In the genomic region with DNA sequence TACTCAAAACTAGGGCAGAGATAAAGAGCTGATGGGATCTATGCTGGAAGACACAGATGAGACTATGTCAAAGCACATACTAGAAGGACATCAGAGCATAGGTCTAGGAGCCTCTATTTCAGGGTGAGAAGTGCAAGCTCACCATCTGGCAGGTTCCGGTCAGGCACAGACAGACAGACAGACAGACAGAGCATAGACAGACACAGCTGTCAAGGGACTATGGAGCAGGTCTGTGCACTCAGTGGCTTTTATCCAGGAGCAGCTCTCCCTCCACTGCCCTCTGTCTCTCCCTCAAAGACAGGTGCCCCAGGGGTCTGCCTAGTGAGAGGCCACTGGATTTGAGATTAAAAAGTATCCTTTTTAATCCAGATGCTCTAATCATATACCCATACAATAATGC, we compare ENCODE assay signal across 24 mouse cellular contexts. TPM values are rescaled to one million over a fixed set of nuclear protein-coding genes. Genes with fewer than 3 reads are reported as not detected.
A peak's percentile ranks its signal among the peaks of the same experiment; 100 is the strongest.
DNase-seq lines count a peak whose midpoint lies in the region; ATAC-seq and TF ChIP-seq lines count a peak whose summit lies in the region.
"Had no signal": no experiment of that assay in that cellular context is flagged by ENCODE, and none has a peak within 500 bp of the region (broad histone marks: within the 10 kb centered on the region; RNA-seq: fewer than 3 reads in every experiment).

No protein-coding gene starts in this region.

- TF ChIP-seq EP300 in stomach, postnatal 0 days (optimal IDR thresholded peaks at IDR 0.05): no peak

- peak overlapping the region; percentile 11; the same call in 1 of the 2 replicates for H3K9ac ChIP-seq in heart, embryonic 13.5 days
- no peak overlapping the region for H3K9ac ChIP-seq in heart, embryonic 11.5 days (ENCODE audit: low read depth, low read length)
- H3K9ac ChIP-seq in stomach, postnatal 0 days (ENCODE audit: low read length): no peak overlapping the region
- H3K9ac ChIP-seq: embryonic facial prominence, embryonic 12.5 days; embryonic facial prominence, embryonic 15.5 days; forebrain, postnatal 0 days; hindbrain, embryonic 12.5 days; hindbrain, embryonic 15.5 days had no signal

- 94% methylated on average over 1 of the region's 1 CpGs for WGBS in heart, embryonic 13.5 days
- 85% methylated on average over 1 of the region's 1 CpGs for WGBS in heart, embryonic 11.5 days (ENCODE audit: insufficient replicate concordance)
- WGBS in embryonic facial prominence, embryonic 10.5 days: 89% methylated on average over 1 of the region's 1 CpGs
- WGBS in limb, embryonic 10.5 days: 86% methylated on average over 1 of the region's 1 CpGs
- 100% methylated on average over 1 of the region's 1 CpGs for WGBS in stomach, postnatal 0 days

- no peak for ATAC-seq in heart, embryonic 13.5 days (ENCODE audit: extremely low read depth, insufficient number of reproducible peaks, low FRiP score, low TSS enrichment)
- no peak for ATAC-seq in heart, embryonic 11.5 days (replicated peaks; ENCODE audit: insufficient number of reproducible peaks, low FRiP score, low TSS enrichment)
- ATAC-seq in stomach, postnatal 0 days (ENCODE audit: low FRiP score, low TSS enrichment): no peak
- ATAC-seq: CD4-positive, CD25-positive, alpha-beta regulatory T cell, adult 4 months; forebrain, embryonic 14.5 days; forebrain, postnatal 0 days had no signal

- peaks cover 20% of the 10 kb centered on the region; the same call in 1 of the 2 replicates for H3K27me3 ChIP-seq in heart, embryonic 13.5 days (replicated peaks)
- H3K27me3 ChIP-seq in heart, embryonic 11.5 days (ENCODE audit: control insufficient read depth, insufficient read depth, low read length): peaks cover 5% of the 10 kb centered on the region; the same call in 1 of the 2 replicates
- peaks cover 13% of the 10 kb centered on the region for H3K27me3 ChIP-seq in embryonic facial prominence, embryonic 10.5 days (replicated peaks; ENCODE audit: low read depth, poor library complexity, severe bottlenecking)
- H3K27me3 ChIP-seq in limb, embryonic 10.5 days (ENCODE audit: low read depth, poor library complexity, severe bottlenecking): no peaks in the 10 kb centered on the region
- H3K27me3 ChIP-seq in stomach, postnatal 0 days (ENCODE audit: control insufficient read depth, insufficient read depth, low read length): no peaks in the 10 kb centered on the region
- H3K27me3 ChIP-seq: embryonic facial prominence, embryonic 15.5 days; hindbrain, embryonic 15.5 days had no signal

- H3K4me3 ChIP-seq in heart, embryonic 13.5 days: no peak overlapping the region
- no peak overlapping the region for H3K4me3 ChIP-seq in heart, embryonic 11.5 days (ENCODE audit: low read depth, low read length)
- no peak overlapping the region for H3K4me3 ChIP-seq in embryonic facial prominence, embryonic 10.5 days
- no peak overlapping the region for H3K4me3 ChIP-seq in limb, embryonic 10.5 days
- H3K4me3 ChIP-seq in stomach, postnatal 0 days (ENCODE audit: low read depth, low read length): no peak overlapping the region
- H3K4me3 ChIP-seq: embryonic facial prominence, embryonic 12.5 days; embryonic facial prominence, embryonic 15.5 days; hindbrain, embryonic 12.5 days; hindbrain, embryonic 15.5 days had no signal

- H3K9me3 ChIP-seq in heart, embryonic 13.5 days: no peaks in the 10 kb centered on the region
- H3K9me3 ChIP-seq in heart, embryonic 11.5 days (replicated peaks; ENCODE audit: control insufficient read depth, low read length): no peaks in the 10 kb centered on the region
- no peaks in the 10 kb centered on the region for H3K9me3 ChIP-seq in embryonic facial prominence, embryonic 10.5 days
- no peaks in the 10 kb centered on the region for H3K9me3 ChIP-seq in limb, embryonic 10.5 days (replicated peaks)
- H3K9me3 ChIP-seq in stomach, postnatal 0 days (ENCODE audit: control insufficient read depth, low read length): no peaks in the 10 kb centered on the region
- H3K9me3 ChIP-seq: embryonic facial prominence, embryonic 12.5 days; embryonic facial prominence, embryonic 15.5 days; hindbrain, embryonic 12.5 days; hindbrain, embryonic 15.5 days had no signal

- DNase-seq in embryonic facial prominence, embryonic 10.5 days (ENCODE audit: low spot score): peak; percentile 3
- DNase-seq in limb, embryonic 10.5 days (ENCODE audit: low spot score): no peak
- DNase-seq in stomach, postnatal 0 days (ENCODE audit: low spot score): peak; percentile 8
- DNase-seq in c-Kit-positive CD71-positive TER-119-positive erythroid progenitor cells, embryonic 14.5 days (ENCODE audit: low spot score): no peak
- DNase-seq: adrenal gland, adult 2 months; adrenal gland, postnatal 14 days; cerebellum, adult 18-20 months; cerebellum, adult 9-10 months; cerebellum, postnatal 14 days; forebrain, postnatal 0 days; gastrocnemius, postnatal 10 days; gastrocnemius, postnatal 36 days had no signal

- no peak for TF ChIP-seq CTCF in stomach, postnatal 0 days (IDR thresholded peaks at IDR 0.05; ENCODE audit: low read depth)

- peaks cover 3% of the 10 kb centered on the region; the same call in 1 of the 2 replicates for H3K4me1 ChIP-seq in heart, embryonic 13.5 days
- no peaks in the 10 kb centered on the region for H3K4me1 ChIP-seq in heart, embryonic 11.5 days (ENCODE audit: control insufficient read depth, insufficient read depth, low read length)
- H3K4me1 ChIP-seq in embryonic facial prominence, embryonic 10.5 days: peaks cover 12% of the 10 kb centered on the region
- peaks cover 32% of the 10 kb centered on the region for H3K4me1 ChIP-seq in limb, embryonic 10.5 days
- no peaks in the 10 kb centered on the region for H3K4me1 ChIP-seq in stomach, postnatal 0 days (replicated peaks; ENCODE audit: control insufficient read depth, insufficient read depth)
- H3K4me1 ChIP-seq: embryonic facial prominence, embryonic 12.5 days; hindbrain, embryonic 12.5 days; hindbrain, embryonic 15.5 days had no signal

- no peak overlapping the region for H3K27ac ChIP-seq in heart, embryonic 13.5 days (replicated peaks)
- H3K27ac ChIP-seq in heart, embryonic 11.5 days (ENCODE audit: low read depth, low read length): no peak overlapping the region
- H3K27ac ChIP-seq in embryonic facial prominence, embryonic 10.5 days (replicated peaks): no peak overlapping the region
- peak overlapping the region; percentile 42; the same call in 1 of the 2 replicates for H3K27ac ChIP-seq in limb, embryonic 10.5 days
- no peak overlapping the region for H3K27ac ChIP-seq in stomach, postnatal 0 days (replicated peaks)
- H3K27ac ChIP-seq: embryonic facial prominence, embryonic 12.5 days; embryonic facial prominence, embryonic 15.5 days; hindbrain, embryonic 12.5 days; hindbrain, embryonic 15.5 days had no signal

- no peak overlapping the region for H3K4me2 ChIP-seq in heart, embryonic 13.5 days
- H3K4me2 ChIP-seq in heart, embryonic 11.5 days: no peak overlapping the region
- no peak overlapping the region for H3K4me2 ChIP-seq in stomach, postnatal 0 days (replicated peaks; ENCODE audit: low read depth)
- H3K4me2 ChIP-seq: embryonic facial prominence, embryonic 12.5 days; embryonic facial prominence, embryonic 15.5 days; hindbrain, embryonic 12.5 days; hindbrain, embryonic 15.5 days had no signal

- H3K36me3 ChIP-seq in heart, embryonic 13.5 days: no peaks in the 10 kb centered on the region
- H3K36me3 ChIP-seq in heart, embryonic 11.5 days (ENCODE audit: control insufficient read depth, insufficient read depth, low read length): no peaks in the 10 kb centered on the region
- no peaks in the 10 kb centered on the region for H3K36me3 ChIP-seq in embryonic facial prominence, embryonic 10.5 days (replicated peaks)
- no peaks in the 10 kb centered on the region for H3K36me3 ChIP-seq in limb, embryonic 10.5 days
- no peaks in the 10 kb centered on the region for H3K36me3 ChIP-seq in stomach, postnatal 0 days (ENCODE audit: control insufficient read depth, insufficient read depth, low read length)
- H3K36me3 ChIP-seq: embryonic facial prominence, embryonic 12.5 days; embryonic facial prominence, embryonic 15.5 days; hindbrain, embryonic 12.5 days; hindbrain, embryonic 15.5 days had no signal

RNA-seq across cellular contexts. Expression of a gene that starts 6.2 kb away (rescaled TPM):
- 8.2 and 9.2 TPM in 2 replicates for polyA plus RNA-seq in heart, embryonic 13.5 days (2015; fragmentation: Nextera tagmentation; extraction: Ambion mirVana)
- polyA plus RNA-seq in heart, embryonic 11.5 days (2014; fragmentation: Nextera tagmentation; extraction: Ambion mirVana): 10.8 TPM in 2 replicates
- 9.5 and 10.4 TPM in 2 replicates for polyA plus RNA-seq in embryonic facial prominence, embryonic 10.5 days (2016; fragmentation: Nextera tagmentation; extraction: Ambion mirVana)
- 9.3 and 11.7 TPM in 2 replicates for polyA plus RNA-seq in limb, embryonic 10.5 days (2016; fragmentation: Nextera tagmentation; extraction: Ambion mirVana)
- polyA plus RNA-seq in stomach, postnatal 0 days (2015; fragmentation: Nextera tagmentation; extraction: Ambion mirVana): 15.3 and 15.9 TPM in 2 replicates

RNA-seq across cellular contexts. Expression of a gene that starts 6.8 kb away (rescaled TPM):
- not detected in 2 replicates for polyA plus RNA-seq in heart, embryonic 13.5 days (2015; fragmentation: Nextera tagmentation; extraction: Ambion mirVana)
- not detected in 2 replicates for polyA plus RNA-seq in heart, embryonic 11.5 days (2014; fragmentation: Nextera tagmentation; extraction: Ambion mirVana)
- polyA plus RNA-seq in embryonic facial prominence, embryonic 10.5 days (2016; fragmentation: Nextera tagmentation; extraction: Ambion mirVana): 0.55 TPM in 1 of 2 replicates, not detected in the other
- not detected in 2 replicates for polyA plus RNA-seq in limb, embryonic 10.5 days (2016; fragmentation: Nextera tagmentation; extraction: Ambion mirVana)
- polyA plus RNA-seq in stomach, postnatal 0 days (2015; fragmentation: Nextera tagmentation; extraction: Ambion mirVana): 1.9 and 2.5 TPM in 2 replicates
- polyA plus RNA-seq: CD4-positive, CD25-positive, alpha-beta regulatory T cell, adult 4 months; embryonic facial prominence, embryonic 12.5 days; forebrain, embryonic 11.5 days; forebrain, embryonic 14.5 days; heart, embryonic 14.5 days; heart, postnatal 0 days; hindbrain, embryonic 15.5 days; intestine, embryonic 14.5 days had no signal

RNA-seq across cellular contexts. Expression of a gene that starts 29.8 kb away (rescaled TPM):
- 0.36 TPM in 1 of 2 replicates, not detected in the other for polyA plus RNA-seq in heart, embryonic 13.5 days (2015; fragmentation: Nextera tagmentation; extraction: Ambion mirVana)
- polyA plus RNA-seq in heart, embryonic 11.5 days (2014; fragmentation: Nextera tagmentation; extraction: Ambion mirVana): 0.73 TPM in 1 of 2 replicates, not detected in the other
- not detected in 2 replicates for polyA plus RNA-seq in embryonic facial prominence, embryonic 10.5 days (2016; fragmentation: Nextera tagmentation; extraction: Ambion mirVana)
- polyA plus RNA-seq in limb, embryonic 10.5 days (2016; fragmentation: Nextera tagmentation; extraction: Ambion mirVana): 0.45 TPM in 1 of 2 replicates, not detected in the other
- polyA plus RNA-seq in stomach, postnatal 0 days (2015; fragmentation: Nextera tagmentation; extraction: Ambion mirVana): not detected in 2 replicates
- polyA plus RNA-seq: CD4-positive, CD25-positive, alpha-beta regulatory T cell, adult 4 months; embryonic facial prominence, embryonic 15.5 days; forebrain, embryonic 11.5 days; forebrain, embryonic 14.5 days; intestine, embryonic 14.5 days had no signal

Comparison
In these comparisons a context has a peak if more than half of its experiments do, and no peak if none do; other contexts are left out.
1. DNase-seq: peak in embryonic facial prominence, embryonic 10.5 days (single experiment) and stomach, postnatal 0 days (single experiment); none in limb, embryonic 10.5 days (single experiment) and c-Kit-positive CD71-positive TER-119-positive erythroid progenitor cells, embryonic 14.5 days (single experiment).